Mouse (Mus musculus) liver, adult 2 months (tissue): ENCODE results near the gene Zfp536. TPM values are rescaled to one million over a fixed set of nuclear protein-coding genes. Genes with fewer than 3 reads are reported as not detected.

Experiments used
- DNase-seq: peaks from one replicate; pipeline ENCODE4 v3.0.0-alpha.2; 2011; ENCODE audit warnings: low read depth, low spot score; ENCODE audit errors: extremely low read depth
- H3K27ac ChIP-seq: fragments of 200-500 bp; replicated peaks from 2 replicates; pipeline ENCODE4 v1.5.1; 2012; ENCODE audit warnings: low read depth, mild to moderate bottlenecking, control low read depth, inconsistent platforms, low read length; ENCODE audit not compliant: insufficient read depth
- H3K27me3 ChIP-seq: fragments of 200-500 bp; 2 replicates; pipeline ENCODE4 v1.6.1; 2012; ENCODE audit warnings: mild to moderate bottlenecking, moderate library complexity, low read length, inconsistent platforms; ENCODE audit not compliant: control insufficient read depth, insufficient read depth
- H3K36me3 ChIP-seq: fragments of 200-500 bp; 2 replicates; pipeline ENCODE4 v1.6.1; 2012; ENCODE audit warnings: low read length, inconsistent platforms; ENCODE audit not compliant: control insufficient read depth, insufficient read depth
- H3K4me1 ChIP-seq: fragments of 200-500 bp; 2 replicates; pipeline ENCODE4 v1.6.1; 2011; ENCODE audit warnings: low read length; ENCODE audit not compliant: control insufficient read depth, insufficient read depth
- H3K4me3 ChIP-seq: fragments of 200-500 bp; 2 replicates; pipeline ENCODE4 v1.5.1; 2011; ENCODE audit warnings: low read depth, mild to moderate bottlenecking, control low read depth, low read length, moderate library complexity; ENCODE audit not compliant: insufficient read depth
- H3K79me2 ChIP-seq: fragments of 200-500 bp; 2 replicates; pipeline ENCODE4 v1.6.1; 2012; ENCODE audit warnings: inconsistent platforms, mild to moderate bottlenecking, low read length, moderate library complexity; ENCODE audit not compliant: control insufficient read depth, insufficient read depth
- H3K9ac ChIP-seq: fragments of 200-500 bp; 2 replicates; pipeline ENCODE4 v1.6.1; 2012; ENCODE audit warnings: low read depth, mild to moderate bottlenecking, control low read depth, inconsistent platforms, low read length
- CTCF ChIP-seq: fragments of 200-500 bp; IDR thresholded peaks from 2 replicates; pipeline ENCODE4 v1.5.1; 2011; ENCODE audit warnings: low read depth, low read length, control low read depth
- POLR2A ChIP-seq: fragments of 200-500 bp; IDR thresholded peaks from 2 replicates; pipeline ENCODE4 v1.6.1; 2011; ENCODE audit warnings: low read length, control low read depth; ENCODE audit not compliant: insufficient read depth; ENCODE audit errors: extremely low read depth
- WGBS: fragments of 180-500 bp; shearing (Covaris S2); methylation state at CpG from one replicate; pipeline ENCODE4 v1.1.7; 2018; 5-methylcytosine and 5-hydroxymethylcytosine counted together
- polyA plus RNA-seq: library from polyadenylated mRNA; depleted of rRNA; stranded (reverse); fragments of >200 nt; gene quantifications from 2 replicates; pipeline ENCODE4 v1.2.3, GENCODE M21; 2012
- total RNA-seq: library from RNA; depleted of rRNA; stranded (reverse); fragments of >200 nt; gene quantifications from 2 replicates; pipeline ENCODE4 v1.2.3, GENCODE M21; 2014

The Zfp536 gene
- total and polyA plus RNA-seq, 2 experiments, result not detected

- no peak overlapping the region for H3K4me3 ChIP-seq
- no peak for DNase-seq
- WGBS, result 81% methylated on average over 6 of the region's 6 CpGs
- H3K79me2 ChIP-seq, result no peaks in the 10 kb centered on the region
- no peak overlapping the region for H3K27ac ChIP-seq
- no peaks in the 10 kb centered on the region for H3K4me1 ChIP-seq
- no peak overlapping the region for H3K9ac ChIP-seq
- no peaks in the 10 kb centered on the region for H3K36me3 ChIP-seq
- no peak for TF ChIP-seq POLR2A
- TF ChIP-seq CTCF, result no peak
- H3K27me3 ChIP-seq, result no peaks in the 10 kb centered on the region
These were observed 214.1 kb downstream of the Zfp536 start for GRCm38 (mm10) chr7:37559341-37559740.

- H3K27ac ChIP-seq, result no peak overlapping the region
- no peak overlapping the region for H3K9ac ChIP-seq
- no peaks in the 10 kb centered on the region for H3K4me1 ChIP-seq
- no peaks in the 10 kb centered on the region for H3K36me3 ChIP-seq
- no peak for DNase-seq
- no peaks in the 10 kb centered on the region for H3K27me3 ChIP-seq
- H3K79me2 ChIP-seq, result no peaks in the 10 kb centered on the region
- WGBS, result 75% methylated on average over 1 of the region's 1 CpGs
- TF ChIP-seq CTCF (no peak), POLR2A (no peak)
- no peak overlapping the region for H3K4me3 ChIP-seq
These were observed 216.6 kb downstream of the Zfp536 start for GRCm38 (mm10) chr7:37556811-37557210.

DNA sequence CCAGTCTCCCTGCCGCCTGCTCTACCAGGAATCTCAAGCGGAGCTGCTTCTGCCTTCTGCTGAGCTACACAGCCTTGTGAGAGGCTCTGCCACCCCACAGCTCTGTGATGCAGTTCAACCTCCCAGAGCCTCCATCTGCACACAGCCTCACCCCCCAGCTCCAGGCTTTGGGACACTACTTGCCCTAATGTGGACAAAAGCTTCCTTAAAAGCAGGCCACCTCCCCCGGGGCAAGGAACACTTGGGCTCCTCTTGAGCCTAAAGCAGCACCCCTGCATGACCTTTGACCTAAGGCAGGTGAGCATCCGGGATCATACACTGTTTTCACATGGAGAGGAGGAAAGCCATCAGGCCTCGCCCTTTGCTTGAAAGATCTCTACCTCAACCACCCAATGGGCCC is 219.0 kb downstream of the Zfp536 start:
- TF ChIP-seq CTCF (no peak), POLR2A (no peak)
- DNase-seq, result no peak
- Histone ChIP-seq H3K4me3 (no peak overlapping the region), H3K79me2 (no peaks in the 10 kb centered on the region), H3K9ac (no peak overlapping the region), H3K27me3 (no peaks in the 10 kb centered on the region), H3K36me3 (no peaks in the 10 kb centered on the region), H3K4me1 (no peaks in the 10 kb centered on the region), H3K27ac (no peak overlapping the region)
- 79% methylated on average over 5 of the region's 5 CpGs for WGBS

DNA sequence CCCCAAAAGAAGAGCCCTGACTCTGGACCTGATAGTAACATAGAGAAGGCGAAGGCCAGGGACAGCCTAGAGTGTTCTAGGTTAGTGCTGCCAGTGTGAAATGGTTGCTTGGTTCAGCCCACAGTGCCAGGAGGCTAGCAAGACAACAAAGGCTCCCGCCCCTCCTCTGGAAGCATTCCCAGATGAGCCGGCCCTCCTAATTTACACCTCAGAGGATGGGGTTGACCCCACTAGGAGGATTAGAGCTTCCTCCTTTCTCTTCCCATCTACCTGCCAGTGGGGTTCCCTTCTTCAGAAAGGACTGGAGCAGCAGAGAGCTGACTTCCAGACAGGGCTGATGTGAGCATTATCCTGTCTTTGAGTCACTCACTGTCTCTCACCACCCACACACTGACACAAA is 219.8 kb downstream of the Zfp536 start:
- TF ChIP-seq POLR2A (no peak), CTCF (no peak)
- no peaks in the 10 kb centered on the region for H3K79me2 ChIP-seq
- no peak overlapping the region for H3K4me3 ChIP-seq
- no peaks in the 10 kb centered on the region for H3K27me3 ChIP-seq
- no peak overlapping the region for H3K9ac ChIP-seq
- no peaks in the 10 kb centered on the region for H3K4me1 ChIP-seq
- H3K36me3 ChIP-seq, result no peaks in the 10 kb centered on the region
- DNase-seq, result no peak
- WGBS, result 73% methylated on average over 3 of the region's 3 CpGs
- no peak overlapping the region for H3K27ac ChIP-seq

DNA sequence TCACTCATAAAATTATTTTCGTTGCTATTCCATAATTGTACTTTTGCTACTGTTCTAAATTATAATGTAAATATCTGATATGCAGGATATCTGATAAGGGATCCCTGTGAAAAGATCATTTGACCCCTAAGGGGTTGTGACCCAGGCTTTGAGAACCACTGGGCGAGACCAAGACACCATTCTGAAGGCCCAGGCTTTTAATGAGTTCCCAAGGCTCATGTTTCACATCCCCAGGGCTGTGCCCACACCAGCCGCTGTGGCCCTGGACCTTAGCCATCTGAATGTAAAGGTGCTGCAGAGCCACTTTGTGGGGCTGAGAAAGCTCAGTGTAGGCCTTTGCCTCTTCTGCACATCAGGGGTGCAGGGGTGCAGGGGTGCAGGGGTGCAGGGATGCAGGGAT is 221.1 kb downstream of the Zfp536 start:
- H3K36me3 ChIP-seq, result no peaks in the 10 kb centered on the region
- H3K4me3 ChIP-seq, result no peak overlapping the region
- no peaks in the 10 kb centered on the region for H3K27me3 ChIP-seq
- TF ChIP-seq POLR2A, result no peak
- no peak for TF ChIP-seq CTCF
- WGBS, result 81% methylated on average over 3 of the region's 3 CpGs
- no peaks in the 10 kb centered on the region for H3K79me2 ChIP-seq
- H3K9ac ChIP-seq, result no peak overlapping the region
- no peaks in the 10 kb centered on the region for H3K4me1 ChIP-seq
- no peak overlapping the region for H3K27ac ChIP-seq
- no peak for DNase-seq

- Histone ChIP-seq H3K27ac (no peak overlapping the region), H3K4me1 (no peaks in the 10 kb centered on the region), H3K79me2 (no peaks in the 10 kb centered on the region), H3K4me3 (no peak overlapping the region), H3K27me3 (no peaks in the 10 kb centered on the region), H3K9ac (no peak overlapping the region), H3K36me3 (no peaks in the 10 kb centered on the region)
- no peak for TF ChIP-seq POLR2A
- no peak for TF ChIP-seq CTCF
- DNase-seq, result no peak
- 60% methylated on average over 15 of the region's 15 CpGs for WGBS
These were observed 224.6 kb downstream of the Zfp536 start for GRCm38 (mm10) chr7:37548805-37549204.

GRCm38 (mm10) chr7:37544011-37544410 is 229.4 kb downstream of the Zfp536 start:
- Histone ChIP-seq H3K9ac (no peak overlapping the region), H3K4me3 (no peak overlapping the region), H3K36me3 (no peaks in the 10 kb centered on the region), H3K79me2 (no peaks in the 10 kb centered on the region), H3K27ac (no peak overlapping the region), H3K27me3 (no peaks in the 10 kb centered on the region), H3K4me1 (no peaks in the 10 kb centered on the region)
- 19% methylated on average over 6 of the region's 6 CpGs for WGBS
- no peak for DNase-seq
- TF ChIP-seq POLR2A, result no peak
- TF ChIP-seq CTCF, result no peak
